Mouse (Mus musculus) gastrocnemius, adult 18-20 months (tissue): Measurements from ENCODE around the gene Slc8a2. TPM values are rescaled to one million over a fixed set of nuclear protein-coding genes. Genes with fewer than 3 reads are reported as not detected.

Source experiments
- DNase-seq: peaks from one replicate; pipeline ENCODE4 v3.0.0; 2021; ENCODE audit warnings: low spot score
- long read RNA-seq, 2 experiments: library from polyadenylated mRNA; stranded (forward); transcript quantifications; one replicate each; pipeline ENCODE4 v2.0.0; 2021
- total RNA-seq, 2 experiments: library from RNA; stranded (reverse); gene quantifications; 2 replicates each; pipeline ENCODE4 v1.2.3; 2021

The Slc8a2 gene
- total RNA-seq = under 1 TPM; 0.11 to 0.21 TPM
- long read RNA-seq, experiment 1 = 0 reads
- long read RNA-seq, experiment 2 = 0 reads

- DNase-seq = peak; percentile 78
Measured at GRCm38 (mm10) chr7:16129421-16129845, at the start of gene Slc8a2. TSS of gene Slc8a2 (plus strand) at chr7:16129826.

GRCm38 (mm10) chr7:16079947-16080346 lies 49.7 kb upstream of the Slc8a2 start:
- DNase-seq = no peak

GRCm38 (mm10) chr7:16080581-16080980 lies 49.0 kb upstream of the Slc8a2 start:
- no peak for DNase-seq

- no peak for DNase-seq
Measured at GRCm38 (mm10) chr7:16083361-16083760, 46.3 kb upstream of the Slc8a2 start.

GRCm38 (mm10) chr7:16087587-16087986 lies 42.0 kb upstream of the Slc8a2 start:
- DNase-seq = no peak

GRCm38 (mm10) chr7:16094592-16094991 lies 35.0 kb upstream of the Slc8a2 start:
- no peak for DNase-seq

- peak; percentile 99 for DNase-seq
Measured at GRCm38 (mm10) chr7:16098021-16099017, 31.3 kb upstream of the Slc8a2 start, which contains the start of gene Napa. TSS of gene Napa (plus strand) at chr7:16098458.

- DNase-seq = no peak
Measured at GRCm38 (mm10) chr7:16099901-16100300, 29.7 kb upstream of the Slc8a2 start.

GRCm38 (mm10) chr7:16101081-16101480 lies 28.5 kb upstream of the Slc8a2 start:
- DNase-seq = peak; percentile 54

GRCm38 (mm10) chr7:16101726-16102475 lies 27.7 kb upstream of the Slc8a2 start:
- peak; percentile 66 for DNase-seq

GRCm38 (mm10) chr7:16102686-16103226 lies 26.9 kb upstream of the Slc8a2 start:
- DNase-seq = no peak

- DNase-seq = peak; percentile 39
Measured at GRCm38 (mm10) chr7:16103760-16104159, 25.9 kb upstream of the Slc8a2 start.

- no peak for DNase-seq
Measured at GRCm38 (mm10) chr7:16104611-16105388, 24.8 kb upstream of the Slc8a2 start.

GRCm38 (mm10) chr7:16108886-16109542 lies 20.6 kb upstream of the Slc8a2 start:
- no peak for DNase-seq

- no peak for DNase-seq
Measured at GRCm38 (mm10) chr7:16110158-16110557, 19.5 kb upstream of the Slc8a2 start.

- no peak for DNase-seq
Measured at GRCm38 (mm10) chr7:16111284-16112090, 18.1 kb upstream of the Slc8a2 start.

GRCm38 (mm10) chr7:16116418-16116817 lies 13.2 kb upstream of the Slc8a2 start:
- no peak for DNase-seq

- DNase-seq = no peak
Measured at GRCm38 (mm10) chr7:16117100-16117499, 12.5 kb upstream of the Slc8a2 start.

GRCm38 (mm10) chr7:16119569-16120261 lies 9.9 kb upstream of the Slc8a2 start, which contains the start of gene Kptn:
TSS of gene Kptn (plus strand) at chr7:16119895.
- peak; percentile 93 for DNase-seq
